Comparison of ENCODE assay signal across 10 mouse cellular contexts in the genomic region with DNA sequence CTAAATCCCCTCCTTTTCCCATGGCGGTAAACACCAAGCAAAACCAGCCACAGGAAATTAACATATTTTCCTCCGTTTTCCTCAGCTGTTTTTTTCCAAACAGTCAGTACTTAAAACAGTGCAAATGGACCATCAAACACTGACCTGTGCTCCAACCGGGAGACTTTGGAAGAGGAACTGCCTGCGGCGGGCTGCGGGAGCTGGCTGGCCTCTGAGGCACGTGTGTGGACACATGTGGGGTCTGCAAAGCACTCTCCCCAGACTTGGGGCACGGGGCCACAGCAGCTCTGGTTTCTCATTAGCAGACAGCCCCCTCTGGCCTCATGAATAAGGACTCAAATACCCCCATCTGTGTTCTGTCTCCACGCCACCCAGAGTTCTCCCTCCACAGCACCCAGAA.
"Had no signal": no experiment of that assay in that cellular context is flagged by ENCODE, and none has a peak within 500 bp of the region (broad histone marks: within the 10 kb centered on the region; RNA-seq: fewer than 3 reads in every experiment).

No protein-coding gene starts in this region.

- H3K4me1 ChIP-seq: liver, embryonic 13.5 days had no signal

- H3K9ac ChIP-seq: liver, embryonic 13.5 days had no signal

- H3K27ac ChIP-seq: left cerebral cortex, adult 2 months; liver, embryonic 13.5 days had no signal

- H3K9me3 ChIP-seq: liver, embryonic 13.5 days had no signal

- ATAC-seq: intestine, postnatal 0 days had no signal

- DNase-seq: layer of hippocampus, postnatal 36 days; liver, embryonic 13.5 days; lung, adult 2 months; lung, postnatal 14 days; lung, postnatal 4 days; midbrain, embryonic 14.5 days; thymus, adult 18-20 months had no signal

- H3K4me3 ChIP-seq: left cerebral cortex, adult 2 months; liver, embryonic 13.5 days had no signal

- H3K27me3 ChIP-seq: liver, embryonic 13.5 days had no signal

- H3K4me2 ChIP-seq: liver, embryonic 13.5 days; midbrain, embryonic 11.5 days had no signal
